Mouse (Mus musculus) kidney, adult 2 months (tissue): ENCODE measurements around the gene Scube3.

Source experiments
- CTCF ChIP-seq: fragments of 200-500 bp; conservative IDR thresholded peaks from 2 replicates; pipeline ENCODE4 v1.5.1; 2011; ENCODE audit warnings: low read depth, mild to moderate bottlenecking, control low read depth, low read length, moderate library complexity, mixed read lengths; ENCODE audit not compliant: insufficient read depth, insufficient read length
- POLR2A ChIP-seq: fragments of 200-500 bp; IDR thresholded peaks from one replicate; pipeline ENCODE4 v1.6.1; 2011; ENCODE audit warnings: low read depth, low read length, control low read depth

DNA sequence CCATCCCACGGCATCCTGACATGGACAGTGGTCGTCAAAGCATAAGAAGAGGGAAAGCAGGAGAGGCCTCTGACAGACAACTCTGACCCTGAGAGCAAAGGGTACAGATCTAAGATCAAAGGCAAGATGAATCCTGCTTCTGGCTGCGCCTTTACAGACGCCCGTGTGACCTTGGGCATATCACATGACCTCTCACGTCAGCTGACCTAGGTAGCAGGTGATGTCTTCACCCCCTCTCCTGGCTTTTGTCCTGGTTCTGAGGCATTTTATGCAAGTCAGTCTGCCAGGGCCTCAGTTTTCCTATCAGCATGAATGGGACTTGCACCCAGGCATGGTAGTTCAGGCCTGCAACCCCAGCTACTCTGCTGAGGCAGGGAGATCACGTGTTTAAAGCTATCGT lies 3.9 kb upstream of the Scube3 start:
- TF ChIP-seq CTCF (no peak), POLR2A (no peak)
